25 mouse cellular contexts compared by ENCODE assay signal in the genomic region with DNA sequence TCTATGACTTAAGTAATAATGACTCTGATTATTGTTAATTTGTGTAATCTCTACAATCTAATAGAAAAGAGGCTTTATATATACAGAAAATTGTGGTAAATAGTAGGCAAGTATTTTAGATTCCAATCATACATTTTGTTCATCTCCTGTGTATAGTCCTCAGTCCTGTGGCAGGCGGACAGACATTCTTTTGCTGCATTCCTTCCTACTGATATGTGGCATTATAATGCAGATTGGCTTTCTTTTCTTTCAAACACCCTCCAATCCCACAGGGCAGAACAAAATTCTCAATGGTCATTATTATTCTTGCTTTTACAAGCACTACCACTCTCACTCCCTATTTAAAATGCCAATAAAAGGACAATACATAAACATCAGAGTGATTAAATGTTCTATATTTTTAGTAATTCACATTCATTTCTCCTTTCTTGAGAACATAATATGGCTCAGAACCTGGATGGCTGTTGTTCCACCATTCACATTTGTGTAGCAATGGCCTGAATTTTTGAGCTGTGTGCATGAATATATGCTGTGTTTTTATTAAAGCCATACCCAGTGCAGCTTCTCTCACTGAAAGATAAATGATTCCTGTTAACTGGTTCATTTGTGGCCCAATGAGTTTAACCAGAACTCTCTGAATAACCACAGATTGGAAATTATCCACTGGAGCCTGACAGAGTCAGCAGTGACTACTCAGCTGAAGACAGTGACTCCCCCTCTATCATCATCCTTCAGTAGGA.
DNase-seq lines count a peak whose midpoint lies in the region; ATAC-seq and TF ChIP-seq lines count a peak whose summit lies in the region.
"Had no signal": no experiment of that assay in that cellular context is flagged by ENCODE, and none has a peak within 500 bp of the region (broad histone marks: within the 10 kb centered on the region; RNA-seq: fewer than 3 reads in every experiment).

No protein-coding gene starts in this region.

- 32% methylated on average over 1 of the region's 1 CpGs for WGBS in hindbrain, embryonic 11.5 days
- 21% methylated on average over 1 of the region's 1 CpGs for WGBS in hindbrain, embryonic 16.5 days
- WGBS in midbrain, embryonic 12.5 days, result 22% methylated on average over 1 of the region's 1 CpGs
- WGBS in midbrain, embryonic 16.5 days, result 17% methylated on average over 1 of the region's 1 CpGs
- WGBS in forebrain, embryonic 14.5 days, result 8% methylated on average over 1 of the region's 1 CpGs
- 65% methylated on average over 1 of the region's 1 CpGs for WGBS in liver, postnatal 0 days (ENCODE audit: insufficient replicate concordance)

- peak; percentile 3 for DNase-seq in hindbrain, embryonic 11.5 days (ENCODE audit: low spot score)
- DNase-seq in R1 (ENCODE audit: low read depth, low spot score), result peak; percentile 6
- peak; percentile 19 for DNase-seq in forebrain, embryonic 14.5 days (ENCODE audit: low spot score)
- no peak for DNase-seq in gastrocnemius, postnatal 36 days
- DNase-seq in liver, postnatal 0 days, result no peak
- DNase-seq: adrenal gland, postnatal 25 days; B cell, adult 2 months; cerebellum, adult 2 months; cerebellum, postnatal 14 days; gastrocnemius, postnatal 10 days; heart, postnatal 14 days; kidney, adult 18-20 months; kidney, postnatal 25 days; spleen, adult 18-20 months; thymus, postnatal 14 days had no signal

- H3K4me2 ChIP-seq in hindbrain, embryonic 11.5 days (replicated peaks; ENCODE audit: low read depth, low read length), result no peak overlapping the region
- no peak overlapping the region for H3K4me2 ChIP-seq in hindbrain, embryonic 16.5 days (ENCODE audit: low read length)
- no peak overlapping the region for H3K4me2 ChIP-seq in midbrain, embryonic 12.5 days (replicated peaks)
- no peak overlapping the region for H3K4me2 ChIP-seq in midbrain, embryonic 16.5 days (ENCODE audit: low read length)
- H3K4me2 ChIP-seq in forebrain, embryonic 14.5 days (ENCODE audit: low read length), result no peak overlapping the region
- H3K4me2 ChIP-seq in liver, postnatal 0 days (ENCODE audit: low read depth, low read length), result no peak overlapping the region
- H3K4me2 ChIP-seq: embryonic facial prominence, embryonic 12.5 days; hindbrain, embryonic 15.5 days; kidney, embryonic 15.5 days; limb, embryonic 12.5 days; liver, embryonic 15.5 days; lung, embryonic 15.5 days had no signal

- H3K9me3 ChIP-seq in hindbrain, embryonic 11.5 days (ENCODE audit: control insufficient read depth, low read length), result no peaks in the 10 kb centered on the region
- no peaks in the 10 kb centered on the region for H3K9me3 ChIP-seq in hindbrain, embryonic 16.5 days (ENCODE audit: control insufficient read depth, low read length)
- no peaks in the 10 kb centered on the region for H3K9me3 ChIP-seq in midbrain, embryonic 12.5 days
- no peaks in the 10 kb centered on the region for H3K9me3 ChIP-seq in midbrain, embryonic 16.5 days (replicated peaks; ENCODE audit: control insufficient read depth, low read length, poor library complexity, severe bottlenecking)
- no peaks in the 10 kb centered on the region for H3K9me3 ChIP-seq in forebrain, embryonic 14.5 days (replicated peaks; ENCODE audit: control insufficient read depth, low read length)
- H3K9me3 ChIP-seq in liver, postnatal 0 days (ENCODE audit: low read length), result no peaks in the 10 kb centered on the region
- H3K9me3 ChIP-seq: embryonic facial prominence, embryonic 12.5 days; hindbrain, embryonic 15.5 days; kidney, embryonic 15.5 days; limb, embryonic 12.5 days; liver, embryonic 15.5 days; lung, embryonic 15.5 days had no signal

- no peaks in the 10 kb centered on the region for H3K36me3 ChIP-seq in hindbrain, embryonic 11.5 days (ENCODE audit: control insufficient read depth, insufficient read depth, low read length)
- no peaks in the 10 kb centered on the region for H3K36me3 ChIP-seq in hindbrain, embryonic 16.5 days (ENCODE audit: control insufficient read depth, insufficient read depth, low read length)
- H3K36me3 ChIP-seq in midbrain, embryonic 12.5 days, result no peaks in the 10 kb centered on the region
- no peaks in the 10 kb centered on the region for H3K36me3 ChIP-seq in midbrain, embryonic 16.5 days (ENCODE audit: control insufficient read depth, insufficient read depth, low read length)
- no peaks in the 10 kb centered on the region for H3K36me3 ChIP-seq in forebrain, embryonic 14.5 days (ENCODE audit: control insufficient read depth, insufficient read depth, low read length)
- H3K36me3 ChIP-seq in liver, postnatal 0 days (replicated peaks; ENCODE audit: insufficient read depth, low read length), result no peaks in the 10 kb centered on the region
- H3K36me3 ChIP-seq: embryonic facial prominence, embryonic 12.5 days; hindbrain, embryonic 15.5 days; kidney, embryonic 15.5 days; limb, embryonic 12.5 days; liver, embryonic 15.5 days; lung, embryonic 15.5 days had no signal

- ATAC-seq in hindbrain, embryonic 11.5 days (ENCODE audit: low FRiP score), result peak; percentile 72
- no peak for ATAC-seq in hindbrain, embryonic 16.5 days
- ATAC-seq in midbrain, embryonic 12.5 days (ENCODE audit: low FRiP score, low read depth), result peak; percentile 75
- no peak for ATAC-seq in midbrain, embryonic 16.5 days
- ATAC-seq in forebrain, embryonic 14.5 days, result peak; percentile 71
- ATAC-seq in liver, postnatal 0 days, result no peak

- intact Hi-C loops in gastrocnemius, postnatal 36 days (cut with DNase I), result no loop called here

- H3K9ac ChIP-seq in hindbrain, embryonic 11.5 days (ENCODE audit: low read depth, low read length), result no peak overlapping the region
- H3K9ac ChIP-seq in hindbrain, embryonic 16.5 days (ENCODE audit: low read depth, low read length), result no peak overlapping the region
- H3K9ac ChIP-seq in midbrain, embryonic 12.5 days (replicated peaks), result no peak overlapping the region
- no peak overlapping the region for H3K9ac ChIP-seq in midbrain, embryonic 16.5 days (ENCODE audit: low read depth, low read length)
- no peak overlapping the region for H3K9ac ChIP-seq in forebrain, embryonic 14.5 days (ENCODE audit: low read length)
- no peak overlapping the region for H3K9ac ChIP-seq in liver, postnatal 0 days (replicated peaks)
- H3K9ac ChIP-seq: embryonic facial prominence, embryonic 12.5 days; hindbrain, embryonic 15.5 days; kidney, embryonic 15.5 days; limb, embryonic 12.5 days; liver, embryonic 15.5 days; lung, embryonic 15.5 days had no signal

- H3K4me3 ChIP-seq in hindbrain, embryonic 11.5 days (ENCODE audit: low read depth, low read length), result no peak overlapping the region
- H3K4me3 ChIP-seq in hindbrain, embryonic 16.5 days (ENCODE audit: low read length), result no peak overlapping the region
- H3K4me3 ChIP-seq in midbrain, embryonic 12.5 days, result no peak overlapping the region
- no peak overlapping the region for H3K4me3 ChIP-seq in midbrain, embryonic 16.5 days (ENCODE audit: low read depth, low read length)
- H3K4me3 ChIP-seq in forebrain, embryonic 14.5 days (ENCODE audit: low read depth, low read length), result no peak overlapping the region
- no peak overlapping the region for H3K4me3 ChIP-seq in liver, postnatal 0 days (ENCODE audit: low read depth, low read length)
- H3K4me3 ChIP-seq: embryonic facial prominence, embryonic 12.5 days; hindbrain, embryonic 15.5 days; kidney, embryonic 15.5 days; left cerebral cortex, adult 2 months; limb, embryonic 12.5 days; liver, embryonic 15.5 days; lung, embryonic 15.5 days had no signal

- no peak for TF ChIP-seq EP300 in liver, postnatal 0 days (IDR thresholded peaks at IDR 0.05; ENCODE audit: low read depth)

- no peak for TF ChIP-seq CTCF in liver, postnatal 0 days (IDR thresholded peaks at IDR 0.05; ENCODE audit: low read depth)

- H3K27me3 ChIP-seq in hindbrain, embryonic 11.5 days (ENCODE audit: control insufficient read depth, insufficient read depth, low read length), result no peaks in the 10 kb centered on the region
- no peaks in the 10 kb centered on the region for H3K27me3 ChIP-seq in hindbrain, embryonic 16.5 days (replicated peaks; ENCODE audit: control insufficient read depth, insufficient read depth, low read length)
- H3K27me3 ChIP-seq in midbrain, embryonic 12.5 days, result no peaks in the 10 kb centered on the region
- H3K27me3 ChIP-seq in midbrain, embryonic 16.5 days (ENCODE audit: control insufficient read depth, insufficient read depth, low read depth, low read length), result no peaks in the 10 kb centered on the region
- H3K27me3 ChIP-seq in forebrain, embryonic 14.5 days (replicated peaks; ENCODE audit: control insufficient read depth, insufficient read depth, low read length), result no peaks in the 10 kb centered on the region
- H3K27me3 ChIP-seq in liver, postnatal 0 days (ENCODE audit: insufficient read depth, low read length), result no peaks in the 10 kb centered on the region
- H3K27me3 ChIP-seq: embryonic facial prominence, embryonic 12.5 days; hindbrain, embryonic 15.5 days; kidney, embryonic 15.5 days; limb, embryonic 12.5 days; liver, embryonic 15.5 days; lung, embryonic 15.5 days had no signal

- H3K27ac ChIP-seq in hindbrain, embryonic 11.5 days (ENCODE audit: low read depth, low read length), result no peak overlapping the region
- H3K27ac ChIP-seq in hindbrain, embryonic 16.5 days (ENCODE audit: low read depth, low read length), result no peak overlapping the region
- H3K27ac ChIP-seq in midbrain, embryonic 12.5 days (replicated peaks), result peak overlapping the region; percentile 22; the same call in 1 of the 2 replicates
- no peak overlapping the region for H3K27ac ChIP-seq in midbrain, embryonic 16.5 days (ENCODE audit: low read length)
- no peak overlapping the region for H3K27ac ChIP-seq in forebrain, embryonic 14.5 days (ENCODE audit: low read depth, low read length)
- no peak overlapping the region for H3K27ac ChIP-seq in liver, postnatal 0 days (ENCODE audit: low read depth)
- H3K27ac ChIP-seq: embryonic facial prominence, embryonic 12.5 days; hindbrain, embryonic 15.5 days; kidney, embryonic 15.5 days; left cerebral cortex, adult 2 months; limb, embryonic 12.5 days; liver, embryonic 15.5 days; lung, embryonic 15.5 days had no signal

- no peaks in the 10 kb centered on the region for H3K4me1 ChIP-seq in hindbrain, embryonic 11.5 days (replicated peaks; ENCODE audit: control insufficient read depth, insufficient read depth, low read length)
- H3K4me1 ChIP-seq in hindbrain, embryonic 16.5 days (ENCODE audit: control insufficient read depth, insufficient read depth, low read depth, low read length), result no peaks in the 10 kb centered on the region
- H3K4me1 ChIP-seq in midbrain, embryonic 12.5 days, result peaks cover 3% of the 10 kb centered on the region; the same call in 1 of the 2 replicates
- H3K4me1 ChIP-seq in midbrain, embryonic 16.5 days (ENCODE audit: control insufficient read depth, insufficient read depth, low read length), result no peaks in the 10 kb centered on the region
- H3K4me1 ChIP-seq in forebrain, embryonic 14.5 days (ENCODE audit: control insufficient read depth, insufficient read depth, low read length), result 0 out of 2 replicates have a peak, but pooled peaks cover 5% of the 10 kb centered on the region
- no peaks in the 10 kb centered on the region for H3K4me1 ChIP-seq in liver, postnatal 0 days (ENCODE audit: insufficient read depth)
- H3K4me1 ChIP-seq: embryonic facial prominence, embryonic 12.5 days; hindbrain, embryonic 15.5 days; kidney, embryonic 15.5 days; limb, embryonic 12.5 days; liver, embryonic 15.5 days; lung, embryonic 15.5 days had no signal

Comparison
In these comparisons a context has a peak if more than half of its experiments do, and no peak if none do; other contexts are left out.
1. ATAC-seq: peak in hindbrain, embryonic 11.5 days (single experiment), midbrain, embryonic 12.5 days (single experiment) and forebrain, embryonic 14.5 days (single experiment); none in hindbrain, embryonic 16.5 days (single experiment), midbrain, embryonic 16.5 days (single experiment) and liver, postnatal 0 days (single experiment).
2. DNase-seq: peak in hindbrain, embryonic 11.5 days (single experiment), R1 (single experiment) and forebrain, embryonic 14.5 days (single experiment); none in gastrocnemius, postnatal 36 days (0 of 2) and liver, postnatal 0 days (single experiment).